Mouse (Mus musculus): ENCODE data around the gene 6430571L13Rik. TPM values are rescaled to one million over a fixed set of nuclear protein-coding genes. Genes with fewer than 3 reads are reported as not detected.
"Not testable (repeated sequence)": the region's sequence is repeated elsewhere in the genome, so short reads cannot be mapped to it uniquely, and the experiment has no call there.

Gene 6430571L13Rik
- polyA plus RNA-seq, 1 experiment from 2014 or later: 1.4 TPM

GRCm38 (mm10) chr9:107300224-107300973 is 40.0 kb upstream of the 6430571L13Rik start:
- no peak for ATAC-seq (ENCODE audit: insufficient number of reproducible peaks, insufficient read depth, low FRiP score, low TSS enrichment)
- 90% methylated on average over 30 of the region's 30 CpGs for WGBS
- H3K9me3 ChIP-seq: no peaks in the 10 kb centered on the region
- H3K27ac ChIP-seq: no peak overlapping the region
- H3K4me3 ChIP-seq: no peak overlapping the region
- no peaks in the 10 kb centered on the region for H3K27me3 ChIP-seq
- peaks cover 19% of the 10 kb centered on the region; the same call in 1 of the 2 replicates for H3K4me1 ChIP-seq
- H3K36me3 ChIP-seq: peaks cover 21% of the 10 kb centered on the region
- H3K9ac ChIP-seq: no peak overlapping the region
- H3K4me2 ChIP-seq (replicated peaks): no peak overlapping the region

- Histone ChIP-seq H3K9me3 (no peaks in the 10 kb centered on the region), H3K4me3 (no peak overlapping the region), H3K9ac (no peak overlapping the region), H3K36me3 (peaks cover 21% of the 10 kb centered on the region), H3K27me3 (no peaks in the 10 kb centered on the region), H3K27ac (no peak overlapping the region), H3K4me2 (replicated peaks) (no peak overlapping the region), H3K4me1 (peaks cover 21% of the 10 kb centered on the region; the same call in 1 of the 2 replicates)
- 77% methylated on average over 17 of the region's 17 CpGs for WGBS
- ATAC-seq (ENCODE audit: insufficient number of reproducible peaks, insufficient read depth, low FRiP score, low TSS enrichment): no peak
Observed at GRCm38 (mm10) chr9:107301554-107302331, 38.7 kb upstream of the 6430571L13Rik start.

GRCm38 (mm10) chr9:107302592-107302991 is 37.8 kb upstream of the 6430571L13Rik start:
- H3K9ac ChIP-seq: no peak overlapping the region
- 87% methylated on average over 7 of the region's 7 CpGs for WGBS
- peaks cover 18% of the 10 kb centered on the region; the same call in 1 of the 2 replicates for H3K4me1 ChIP-seq
- no peak overlapping the region for H3K4me2 ChIP-seq (replicated peaks)
- peaks cover 21% of the 10 kb centered on the region for H3K36me3 ChIP-seq
- H3K27ac ChIP-seq: no peak overlapping the region
- ATAC-seq (ENCODE audit: insufficient number of reproducible peaks, insufficient read depth, low FRiP score, low TSS enrichment): no peak
- no peaks in the 10 kb centered on the region for H3K9me3 ChIP-seq
- H3K4me3 ChIP-seq: no peak overlapping the region
- no peaks in the 10 kb centered on the region for H3K27me3 ChIP-seq

- Histone ChIP-seq H3K9me3 (no peaks in the 10 kb centered on the region), H3K9ac (no peak overlapping the region), H3K27ac (no peak overlapping the region), H3K4me3 (no peak overlapping the region), H3K36me3 (peaks cover 21% of the 10 kb centered on the region), H3K4me2 (replicated peaks) (no peak overlapping the region), H3K4me1 (peaks cover 15% of the 10 kb centered on the region; the same call in 1 of the 2 replicates), H3K27me3 (no peaks in the 10 kb centered on the region)
- ATAC-seq (ENCODE audit: insufficient number of reproducible peaks, insufficient read depth, low FRiP score, low TSS enrichment): no peak
- WGBS: 85% methylated on average over 9 of the region's 9 CpGs
Observed at GRCm38 (mm10) chr9:107303121-107303820, 37.1 kb upstream of the 6430571L13Rik start.

- Histone ChIP-seq H3K4me2 (replicated peaks) (no peak overlapping the region), H3K9ac (no peak overlapping the region), H3K9me3 (no peaks in the 10 kb centered on the region), H3K4me3 (no peak overlapping the region), H3K27ac (no peak overlapping the region), H3K27me3 (no peaks in the 10 kb centered on the region), H3K36me3 (peaks cover 21% of the 10 kb centered on the region), H3K4me1 (peaks cover 10% of the 10 kb centered on the region; the same call in 1 of the 2 replicates)
- no peak for ATAC-seq (ENCODE audit: insufficient number of reproducible peaks, insufficient read depth, low FRiP score, low TSS enrichment)
- 81% methylated on average over 5 of the region's 5 CpGs for WGBS
Observed at GRCm38 (mm10) chr9:107303900-107304299, 36.5 kb upstream of the 6430571L13Rik start.

- H3K4me2 ChIP-seq (replicated peaks): no peak overlapping the region
- no peak overlapping the region for H3K4me3 ChIP-seq
- WGBS: 95% methylated on average over 3 of the region's 3 CpGs
- no peak overlapping the region for H3K27ac ChIP-seq
- H3K27me3 ChIP-seq: no peaks in the 10 kb centered on the region
- no peak for ATAC-seq (ENCODE audit: insufficient number of reproducible peaks, insufficient read depth, low FRiP score, low TSS enrichment)
- H3K9me3 ChIP-seq: no peaks in the 10 kb centered on the region
- H3K36me3 ChIP-seq: peaks cover 21% of the 10 kb centered on the region
- H3K9ac ChIP-seq: no peak overlapping the region
- H3K4me1 ChIP-seq: peaks cover 8% of the 10 kb centered on the region; the same call in 1 of the 2 replicates
Observed at GRCm38 (mm10) chr9:107304383-107304782, 36.0 kb upstream of the 6430571L13Rik start.

GRCm38 (mm10) chr9:107305012-107305411 is 35.4 kb upstream of the 6430571L13Rik start:
- H3K9me3 ChIP-seq: no peaks in the 10 kb centered on the region

GRCm38 (mm10) chr9:107305601-107306542 is 34.5 kb upstream of the 6430571L13Rik start:
- ATAC-seq (ENCODE audit: insufficient number of reproducible peaks, insufficient read depth, low FRiP score, low TSS enrichment): no peak
- Histone ChIP-seq H3K9me3 (no peaks in the 10 kb centered on the region), H3K9ac (no peak overlapping the region), H3K36me3 (peaks cover 14% of the 10 kb centered on the region), H3K4me1 (peaks cover 8% of the 10 kb centered on the region; the same call in 1 of the 2 replicates), H3K4me3 (no peak overlapping the region), H3K27ac (no peak overlapping the region), H3K27me3 (no peaks in the 10 kb centered on the region), H3K4me2 (replicated peaks) (no peak overlapping the region)
- 54% methylated on average over 13 of the region's 13 CpGs for WGBS

More at GRCm38 (mm10) chr9:107305012-107305411, 35.4 kb upstream of the 6430571L13Rik start:
- H3K9ac ChIP-seq: no peak overlapping the region
- WGBS: 69% methylated on average over 4 of the region's 4 CpGs
- H3K27ac ChIP-seq: no peak overlapping the region
- H3K4me2 ChIP-seq (replicated peaks): no peak overlapping the region
- peaks cover 8% of the 10 kb centered on the region; the same call in 1 of the 2 replicates for H3K4me1 ChIP-seq
- H3K36me3 ChIP-seq: peaks cover 21% of the 10 kb centered on the region
- H3K27me3 ChIP-seq: no peaks in the 10 kb centered on the region
- no peak for ATAC-seq (ENCODE audit: insufficient number of reproducible peaks, insufficient read depth, low FRiP score, low TSS enrichment)
- no peak overlapping the region for H3K4me3 ChIP-seq

- not testable (repeated sequence) for H3K36me3 ChIP-seq; H3K9ac ChIP-seq; H3K27me3 ChIP-seq; ATAC-seq (ENCODE audit: insufficient number of reproducible peaks, insufficient read depth, low FRiP score, low TSS enrichment); H3K4me1 ChIP-seq; H3K27ac ChIP-seq; H3K9me3 ChIP-seq; H3K4me2 ChIP-seq (replicated peaks); H3K4me3 ChIP-seq
- WGBS: 95% methylated on average over 1 of the region's 1 CpGs
Observed at GRCm38 (mm10) chr9:107306673-107307072, 33.7 kb upstream of the 6430571L13Rik start.

GRCm38 (mm10) chr9:107307099-107307872 is 33.1 kb upstream of the 6430571L13Rik start:
- Histone ChIP-seq H3K9ac (0 out of 2 replicates have a peak overlapping the region, but pooled peaks have one; percentile 10), H3K9me3 (no peaks in the 10 kb centered on the region), H3K4me1 (peaks cover 8% of the 10 kb centered on the region; the same call in 1 of the 2 replicates), H3K27me3 (no peaks in the 10 kb centered on the region), H3K4me3 (no peak overlapping the region), H3K36me3 (no peaks in the 10 kb centered on the region), H3K27ac (no peak overlapping the region), H3K4me2 (replicated peaks) (no peak overlapping the region)
- ATAC-seq (ENCODE audit: insufficient number of reproducible peaks, insufficient read depth, low FRiP score, low TSS enrichment): no peak
- WGBS: 91% methylated on average over 11 of the region's 11 CpGs

Data from embryonic facial prominence, embryonic 12.5 days (tissue).